Mouse (Mus musculus) cerebellum, adult 9-11 months (tissue): ENCODE results near the gene Myo1h.

Experiments
- DNase-seq: peaks from one replicate; pipeline ENCODE4 v3.0.0; 2022

Myo1h gene

GRCm38 (mm10) chr5:114360968-114361367 is 72.0 kb downstream of the Myo1h start:
- no peak for DNase-seq

GRCm38 (mm10) chr5:114365043-114365752 is 76.2 kb downstream of the Myo1h start:
- DNase-seq = no peak

GRCm38 (mm10) chr5:114368121-114368520 is 79.2 kb downstream of the Myo1h start:
- no peak for DNase-seq

- no peak for DNase-seq
Measured at GRCm38 (mm10) chr5:114368803-114369496, 80.0 kb downstream of the Myo1h start.

- no peak for DNase-seq
Measured at GRCm38 (mm10) chr5:114369921-114370320, 81.0 kb downstream of the Myo1h start.

GRCm38 (mm10) chr5:114370371-114370776 is 81.4 kb downstream of the Myo1h start:
- no peak for DNase-seq

- DNase-seq = no peak
Measured at GRCm38 (mm10) chr5:114371331-114371730, 82.4 kb downstream of the Myo1h start.

- DNase-seq = no peak
Measured at GRCm38 (mm10) chr5:114371731-114372473, 82.9 kb downstream of the Myo1h start.

GRCm38 (mm10) chr5:114372565-114372964 is 83.6 kb downstream of the Myo1h start:
- DNase-seq = no peak

GRCm38 (mm10) chr5:114373174-114373573 is 84.2 kb downstream of the Myo1h start:
- DNase-seq = no peak

- no peak for DNase-seq
Measured at GRCm38 (mm10) chr5:114373581-114373980, 84.6 kb downstream of the Myo1h start.

GRCm38 (mm10) chr5:114374409-114375213 is 85.6 kb downstream of the Myo1h start:
- DNase-seq = no peak

GRCm38 (mm10) chr5:114378177-114378920 is 89.4 kb downstream of the Myo1h start:
- no peak for DNase-seq

- no peak for DNase-seq
Measured at GRCm38 (mm10) chr5:114378936-114379335, 90.0 kb downstream of the Myo1h start.

- DNase-seq = peak; percentile 30
Measured at GRCm38 (mm10) chr5:114379763-114380162, 90.8 kb downstream of the Myo1h start.

- DNase-seq = peak; percentile 82
Measured at GRCm38 (mm10) chr5:114380209-114381012, 91.4 kb downstream of the Myo1h start, which contains the start of the genes Kctd10 and Ube3b. Gene Kctd10, minus strand, starts transcription at chr5:114380508. Gene Ube3b, plus strand, starts transcription at chr5:114380607.

- DNase-seq = no peak
Measured at GRCm38 (mm10) chr5:114381013-114381351, 92.0 kb downstream of the Myo1h start.

- no peak for DNase-seq
Measured at GRCm38 (mm10) chr5:114383184-114383904, 94.4 kb downstream of the Myo1h start.

- DNase-seq = no peak
Measured at GRCm38 (mm10) chr5:114384448-114384847, 95.5 kb downstream of the Myo1h start.

- DNase-seq = no peak
Measured at GRCm38 (mm10) chr5:114393169-114393568, 104.2 kb downstream of the Myo1h start.
